Comparison of ENCODE assay signal across 21 mouse cellular contexts in genomic region chr2:32841099-32841498, GRCm38 (mm10). TPM values are rescaled to one million over a fixed set of nuclear protein-coding genes. Genes with fewer than 3 reads are reported as not detected.
DNase-seq lines count a peak whose midpoint lies in the region; ATAC-seq lines count a peak whose summit lies in the region.
"Had no signal": no experiment of that assay in that cellular context is flagged by ENCODE, and none has a peak within 500 bp of the region (broad histone marks: within the 10 kb centered on the region; RNA-seq: fewer than 3 reads in every experiment).

No protein-coding gene starts in this region.

- H3K4me3 ChIP-seq in heart, embryonic 10.5 days: no peak overlapping the region
- no peak overlapping the region for H3K4me3 ChIP-seq in kidney, embryonic 15.5 days (replicated peaks)
- H3K4me3 ChIP-seq in lung, embryonic 16.5 days (ENCODE audit: low read length): no peak overlapping the region
- H3K4me3 ChIP-seq: embryonic facial prominence, embryonic 10.5 days; hindbrain, embryonic 13.5 days; liver, embryonic 13.5 days; midbrain, embryonic 12.5 days had no signal

- no peak overlapping the region for H3K4me2 ChIP-seq in kidney, embryonic 15.5 days
- H3K4me2 ChIP-seq in lung, embryonic 16.5 days (ENCODE audit: low read depth, low read length): no peak overlapping the region
- H3K4me2 ChIP-seq: hindbrain, embryonic 13.5 days; liver, embryonic 13.5 days; midbrain, embryonic 12.5 days had no signal

- 64% methylated on average over 5 of the region's 5 CpGs for WGBS in heart, embryonic 10.5 days
- WGBS in kidney, embryonic 15.5 days: 53% methylated on average over 5 of the region's 5 CpGs
- WGBS in lung, embryonic 16.5 days: 40% methylated on average over 5 of the region's 5 CpGs

- H3K27me3 ChIP-seq in heart, embryonic 10.5 days (ENCODE audit: insufficient read depth, poor library complexity, severe bottlenecking): no peaks in the 10 kb centered on the region
- H3K27me3 ChIP-seq in kidney, embryonic 15.5 days: peaks cover 3% of the 10 kb centered on the region; the same call in 1 of the 2 replicates
- no peaks in the 10 kb centered on the region for H3K27me3 ChIP-seq in lung, embryonic 16.5 days (ENCODE audit: control insufficient read depth, insufficient read depth, low read depth, low read length)
- H3K27me3 ChIP-seq: hindbrain, embryonic 13.5 days; midbrain, embryonic 12.5 days had no signal

- H3K9ac ChIP-seq in kidney, embryonic 15.5 days: no peak overlapping the region
- no peak overlapping the region for H3K9ac ChIP-seq in lung, embryonic 16.5 days (ENCODE audit: low read length)
- H3K9ac ChIP-seq: hindbrain, embryonic 13.5 days; liver, embryonic 13.5 days; midbrain, embryonic 12.5 days had no signal

- H3K4me1 ChIP-seq in heart, embryonic 10.5 days: peaks cover 45% of the 10 kb centered on the region
- H3K4me1 ChIP-seq in kidney, embryonic 15.5 days: peaks cover 14% of the 10 kb centered on the region; the same call in 1 of the 2 replicates
- H3K4me1 ChIP-seq in lung, embryonic 16.5 days (replicated peaks; ENCODE audit: control insufficient read depth, insufficient read depth, low read length): 0 out of 2 replicates have a peak, but pooled peaks cover 4% of the 10 kb centered on the region

- no peaks in the 10 kb centered on the region for H3K9me3 ChIP-seq in heart, embryonic 10.5 days
- no peaks in the 10 kb centered on the region for H3K9me3 ChIP-seq in kidney, embryonic 15.5 days (replicated peaks)
- H3K9me3 ChIP-seq in lung, embryonic 16.5 days (ENCODE audit: control insufficient read depth, low read length): no peaks in the 10 kb centered on the region
- H3K9me3 ChIP-seq: embryonic facial prominence, embryonic 10.5 days; hindbrain, embryonic 13.5 days; liver, embryonic 13.5 days; midbrain, embryonic 12.5 days had no signal

- ATAC-seq in kidney, embryonic 15.5 days (replicated peaks; ENCODE audit: low FRiP score): no peak
- no peak for ATAC-seq in lung, embryonic 16.5 days (ENCODE audit: low read depth)
- ATAC-seq: inflammation-experienced regulatory T-cells, adult 6 months had no signal

- no peaks in the 10 kb centered on the region for H3K36me3 ChIP-seq in heart, embryonic 10.5 days
- no peaks in the 10 kb centered on the region for H3K36me3 ChIP-seq in kidney, embryonic 15.5 days
- no peaks in the 10 kb centered on the region for H3K36me3 ChIP-seq in lung, embryonic 16.5 days (ENCODE audit: control insufficient read depth, insufficient read depth, low read length)
- H3K36me3 ChIP-seq: liver, embryonic 13.5 days; midbrain, embryonic 12.5 days had no signal

- H3K27ac ChIP-seq in heart, embryonic 10.5 days: no peak overlapping the region
- no peak overlapping the region for H3K27ac ChIP-seq in kidney, embryonic 15.5 days
- H3K27ac ChIP-seq in lung, embryonic 16.5 days (ENCODE audit: low read length): peak overlapping the region; percentile 30; the same call in 1 of the 2 replicates
- H3K27ac ChIP-seq: embryonic facial prominence, embryonic 10.5 days; hindbrain, embryonic 13.5 days; liver, embryonic 13.5 days; midbrain, embryonic 12.5 days had no signal

- DNase-seq in heart, adult 8-10 months (ENCODE audit: low spot score): peak; percentile 48
- DNase-seq in heart, embryonic 10.5 days (ENCODE audit: low spot score): no peak
- peak; percentile 39 for DNase-seq in kidney, postnatal 14 days
- DNase-seq in lung, postnatal 14 days: no peak
- DNase-seq in c-Kit-positive CD71-positive TER-119-positive erythroid progenitor cells, embryonic 14.5 days (ENCODE audit: low spot score): no peak
- DNase-seq: adrenal gland, postnatal 36 days; cerebellum, adult 8-10 months; liver, embryonic 13.5 days; thymus, postnatal 14 days had no signal

RNA-seq across cellular contexts. Expression of gene Stxbp1, which starts 5.9 kb away (rescaled TPM):
- 10 to 100 TPM in 3 of 4 experiments, 1 to 10 TPM in 1; 8.5 to 10.8 (median 10.5) TPM for total RNA-seq in heart, adult 8-10 months (2022)
- polyA plus RNA-seq in heart, embryonic 10.5 days (2016; fragmentation: Nextera tagmentation; extraction: Ambion mirVana): 19.1 and 21.6 TPM in 2 replicates
- 16.5 and 19.3 TPM in 2 replicates for polyA plus RNA-seq in kidney, embryonic 15.5 days (2015; fragmentation: Nextera tagmentation; extraction: Ambion mirVana)
- 21.9 and 24.1 TPM in 2 replicates for polyA plus RNA-seq in lung, embryonic 16.5 days (2015; fragmentation: Nextera tagmentation; extraction: Ambion mirVana)

RNA-seq across cellular contexts. Expression of gene Fam129b, which starts 34.8 kb away (rescaled TPM):
- 10 to 100 TPM; 19.1 to 26.8 (median 22.6) TPM for total RNA-seq in heart, adult 8-10 months (2022)
- 47.1 and 55.5 TPM in 2 replicates for polyA plus RNA-seq in heart, embryonic 10.5 days (2016; fragmentation: Nextera tagmentation; extraction: Ambion mirVana)
- 44.5 and 47.7 TPM in 2 replicates for polyA plus RNA-seq in kidney, embryonic 15.5 days (2015; fragmentation: Nextera tagmentation; extraction: Ambion mirVana)
- polyA plus RNA-seq in lung, embryonic 16.5 days (2015; fragmentation: Nextera tagmentation; extraction: Ambion mirVana): 133 and 141 TPM in 2 replicates

RNA-seq across cellular contexts. Expression of gene Cfap157, which starts 56.9 kb away (rescaled TPM):
- not detected for total RNA-seq in heart, adult 8-10 months (2022)
- 0.78 and 1.2 TPM in 2 replicates for polyA plus RNA-seq in heart, embryonic 10.5 days (2016; fragmentation: Nextera tagmentation; extraction: Ambion mirVana)
- polyA plus RNA-seq in kidney, embryonic 15.5 days (2015; fragmentation: Nextera tagmentation; extraction: Ambion mirVana): 0.45 and 0.64 TPM in 2 replicates
- polyA plus RNA-seq in lung, embryonic 16.5 days (2015; fragmentation: Nextera tagmentation; extraction: Ambion mirVana): 2.1 and 2.4 TPM in 2 replicates
- total RNA-seq: adrenal gland, postnatal 36 days; common myeloid progenitor, adult 5-6 weeks; gastrocnemius, adult 18-20 months; granulocyte monocyte progenitor cell, adult 5-6 weeks; megakaryocyte progenitor cell, adult 5-6 weeks; monocyte, adult 5-6 weeks had no signal
- polyA plus RNA-seq: neural tube, embryonic 11.5 days had no signal

Comparison
In these comparisons a context has a peak if more than half of its experiments do, and no peak if none do; other contexts are left out.
1. DNase-seq: peak in heart, adult 8-10 months (single experiment) and kidney, postnatal 14 days (single experiment); none in heart, embryonic 10.5 days (single experiment), lung, postnatal 14 days (single experiment) and c-Kit-positive CD71-positive TER-119-positive erythroid progenitor cells, embryonic 14.5 days (single experiment).